Mouse (Mus musculus) cerebellum, adult 9-11 months (tissue): ENCODE measurements around the gene Unc5c.

ENCODE experiments used
- DNase-seq: peaks from one replicate; pipeline ENCODE4 v3.0.0; 2022

The Unc5c gene

DNA sequence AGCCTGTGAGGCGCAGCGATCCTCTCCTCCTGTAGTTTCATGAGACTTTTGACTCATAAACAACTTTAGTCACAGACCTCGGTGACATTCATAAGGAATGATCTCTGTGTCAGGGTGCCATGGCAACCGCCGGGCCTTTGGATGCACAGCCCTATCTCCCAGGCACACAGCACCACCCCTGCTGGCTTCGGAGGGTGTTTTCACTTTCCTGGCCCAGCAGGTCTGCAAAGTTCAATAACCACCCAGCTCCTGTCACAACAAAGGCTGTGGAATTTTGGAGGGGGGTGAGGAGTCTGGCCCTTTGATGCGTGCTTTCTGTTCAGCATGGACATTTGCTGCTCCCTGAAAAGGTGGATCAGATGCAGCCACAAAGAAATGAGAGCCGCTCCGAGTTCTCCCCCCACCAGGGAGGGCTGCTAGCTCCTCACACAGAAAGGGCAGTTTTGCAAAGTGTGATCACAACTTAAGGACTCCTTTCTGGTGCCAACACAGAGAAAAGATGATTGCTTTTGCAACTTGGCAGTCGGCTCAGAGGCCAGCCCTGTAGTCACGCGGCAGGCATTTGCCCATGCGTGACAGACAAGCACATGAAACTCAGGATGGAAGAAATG lies 354.4 kb downstream of the Unc5c start:
- peak; percentile 29 for DNase-seq

GRCm38 (mm10) chr3:141828301-141828700 lies 363.3 kb downstream of the Unc5c start:
- DNase-seq, result peak; percentile 27

- DNase-seq, result peak; percentile 80
Observed at GRCm38 (mm10) chr3:141831135-141831534, 366.1 kb downstream of the Unc5c start.

DNA sequence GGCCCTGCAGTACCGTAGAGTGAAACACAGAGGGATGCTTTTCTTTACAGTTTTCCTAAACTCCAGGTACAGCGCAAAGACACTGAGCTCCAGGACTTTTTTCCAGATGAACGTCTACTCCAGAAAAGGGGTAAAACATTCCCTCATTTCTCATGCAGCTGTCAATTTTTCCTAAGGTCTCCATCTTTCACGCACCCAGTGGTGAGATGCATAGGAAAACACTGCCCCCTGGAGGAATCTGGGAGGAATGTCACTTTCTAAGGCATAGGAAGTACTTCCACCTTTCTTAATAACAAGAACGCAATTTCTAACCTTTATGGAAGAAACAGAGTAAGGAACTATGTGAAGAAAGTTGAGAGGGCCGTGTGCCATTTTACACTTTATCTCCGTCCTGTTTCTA lies 373.8 kb downstream of the Unc5c start:
- peak; percentile 44 for DNase-seq

- DNase-seq, result no peak
Observed at GRCm38 (mm10) chr3:141849206-141849605, 384.2 kb downstream of the Unc5c start.

- no peak for DNase-seq
Observed at GRCm38 (mm10) chr3:141850141-141850540, 385.1 kb downstream of the Unc5c start.

GRCm38 (mm10) chr3:141854339-141854738 lies 389.3 kb downstream of the Unc5c start:
- DNase-seq, result no peak

DNA sequence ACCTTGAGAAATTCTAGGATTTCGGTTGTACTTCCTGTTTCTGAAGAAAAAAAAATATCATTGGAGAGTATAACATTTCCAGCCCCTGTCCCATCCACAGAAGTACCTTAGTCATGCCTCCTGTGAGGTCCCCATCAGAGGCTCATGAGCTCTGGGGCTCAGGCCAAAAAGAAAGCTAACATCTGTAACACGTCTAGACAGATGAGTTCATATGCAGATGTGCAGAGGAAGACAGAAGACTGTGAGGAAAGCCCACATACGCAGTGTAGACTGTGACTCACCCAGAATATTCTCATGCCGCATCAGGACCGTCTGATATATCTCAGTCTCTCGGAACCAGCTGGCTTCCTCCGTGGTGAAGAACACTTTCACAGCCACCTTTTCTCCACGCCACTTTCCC lies 392.1 kb downstream of the Unc5c start:
- no peak for DNase-seq

- peak; percentile 20 for DNase-seq
Observed at GRCm38 (mm10) chr3:141862816-141863461, 397.9 kb downstream of the Unc5c start.

DNA sequence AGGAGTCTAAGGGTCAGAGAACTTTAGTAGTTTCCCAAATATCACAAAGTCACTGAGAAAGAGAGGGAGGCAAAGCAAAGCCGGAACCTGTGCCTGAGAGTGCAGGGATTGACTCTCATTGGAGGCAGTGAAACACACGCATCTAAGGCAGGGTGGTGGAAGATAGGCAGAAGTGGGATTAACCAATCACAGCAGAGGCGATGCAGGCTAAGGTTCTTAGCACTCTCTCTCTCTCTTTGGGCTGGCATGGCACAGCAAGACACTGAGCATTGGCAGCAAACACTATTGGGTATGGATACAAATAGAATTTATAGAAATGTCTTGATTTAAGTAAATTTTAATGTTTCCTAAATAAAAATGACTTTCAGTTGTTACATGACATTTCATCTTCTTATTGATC lies 406.8 kb downstream of the Unc5c start:
- DNase-seq, result no peak

DNA sequence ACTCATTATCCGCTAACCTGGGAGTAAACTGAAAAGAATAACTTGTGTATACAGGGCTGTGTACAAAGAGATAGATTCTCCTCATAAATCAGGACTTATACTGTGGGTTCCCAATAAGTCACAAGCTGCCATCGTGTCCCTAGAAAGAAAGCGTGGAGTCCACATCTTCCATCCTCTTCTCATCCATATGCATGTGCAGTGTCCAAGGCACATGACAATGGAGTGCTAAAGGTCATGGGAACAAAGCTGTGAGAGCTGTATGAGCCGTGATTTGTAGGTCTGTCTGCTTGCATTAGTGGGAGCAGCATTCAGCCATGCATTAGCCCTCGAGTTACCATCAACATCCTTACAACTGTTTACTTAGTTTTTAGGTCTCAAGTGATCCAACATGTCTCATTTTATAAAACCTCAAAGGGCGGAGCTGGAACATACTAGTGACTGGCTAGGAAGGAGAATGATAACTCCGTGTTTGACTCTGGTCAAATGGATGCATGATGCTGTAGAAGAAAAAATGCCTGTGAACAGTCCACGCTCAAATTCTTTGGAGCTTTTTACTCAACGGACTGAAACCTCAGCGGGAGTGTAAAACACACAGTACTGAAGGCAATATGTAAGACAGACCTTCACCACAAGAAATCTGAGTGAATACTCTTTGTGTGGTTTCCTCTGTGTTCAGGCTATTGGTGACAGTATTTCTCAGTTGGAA lies 407.5 kb downstream of the Unc5c start:
- DNase-seq, result no peak

DNA sequence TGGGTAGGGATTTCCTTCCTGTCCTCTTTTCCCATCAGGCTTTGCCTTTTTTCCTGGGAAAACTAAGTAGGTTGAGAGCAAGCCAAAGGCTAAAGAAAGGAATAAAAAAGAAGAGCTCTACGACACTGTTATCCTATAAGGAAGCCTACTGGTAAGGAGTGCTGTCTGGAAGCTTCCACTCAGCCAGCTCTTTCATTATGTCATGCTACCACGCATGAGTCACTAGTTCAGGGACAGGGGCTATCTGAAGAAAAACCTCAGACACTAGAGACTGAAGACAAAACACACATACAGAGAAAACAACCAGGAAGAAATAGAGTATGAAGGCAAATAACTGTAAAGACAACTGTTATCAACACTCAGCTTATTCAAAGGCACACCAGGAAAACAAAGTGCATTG lies 417.5 kb downstream of the Unc5c start:
- DNase-seq, result no peak

- no peak for DNase-seq
Observed at GRCm38 (mm10) chr3:141884190-141884589, 419.2 kb downstream of the Unc5c start.
